Mouse (Mus musculus) gastrocnemius, postnatal 10 days (tissue): ENCODE data around the gene Gpd1l. TPM values are rescaled to one million over a fixed set of nuclear protein-coding genes. Genes with fewer than 3 reads are reported as not detected.

Source experiments
- total RNA-seq, 2 experiments: library from RNA; stranded (reverse); gene quantifications; 2 replicates each; pipeline ENCODE4 v1.2.3; 2021

Gene Gpd1l
- total RNA-seq, 2 experiments from 2014 or later: 21.9 to 22.2 TPM

Other genes starting within 250 kb of the Gpd1l start
- 10 to 100 TPM; 37.9 to 38.4 TPM for gene Dync1li1, start 245.2 kb downstream of the Gpd1l start, total RNA-seq
- gene Cmtm6, start 202.9 kb downstream of the Gpd1l start, total RNA-seq: 10 to 100 TPM; 15.9 to 18.8 TPM
- 10 to 100 TPM; 14.1 to 16.7 TPM for gene Cmtm7, start 152.1 kb downstream of the Gpd1l start, total RNA-seq
- gene Cmtm8, start 89.8 kb downstream of the Gpd1l start, total RNA-seq: 1 to 10 TPM; 3.1 to 4.3 TPM
- gene Osbpl10, start 44.6 kb upstream of the Gpd1l start, total RNA-seq: 1 to 10 TPM; 8.7 to 9.6 TPM
- gene Rps27rt, start 48.8 kb upstream of the Gpd1l start, total RNA-seq: 10 to 100 TPM; 28.1 to 40.6 TPM